Mouse (Mus musculus) CD8-positive naive resting alpha-beta T cell, adult 2 months (primary cell): Measurements from ENCODE around the gene Prr15l.

Source experiments
- DNase-seq, 2 experiments: peaks; one replicate each; pipeline ENCODE4 v3.0.0; 2022; ENCODE audit warnings: low read depth in 2 of 2, low spot score in 2 of 2

The Prr15l gene

GRCm38 (mm10) chr11:96975511-96976378, 47.8 kb downstream of the Prr15l start:
- DNase-seq: no peak

- DNase-seq: no peak
These were observed 48.4 kb downstream of the Prr15l start for GRCm38 (mm10) chr11:96976379-96976687.

- DNase-seq: peak in 1 of 2 experiments; percentile 75
These were observed 49.1 kb downstream of the Prr15l start for GRCm38 (mm10) chr11:96976911-96977591.

- DNase-seq: peak; percentile 97 to 98
These were observed 49.9 kb downstream of the Prr15l start for GRCm38 (mm10) chr11:96977606-96978400.

GRCm38 (mm10) chr11:96978401-96979246, 50.7 kb downstream of the Prr15l start:
- no peak for DNase-seq

- no peak for DNase-seq
These were observed 51.4 kb downstream of the Prr15l start for GRCm38 (mm10) chr11:96979329-96979728.

GRCm38 (mm10) chr11:96980021-96980420, 52.1 kb downstream of the Prr15l start:
- no peak for DNase-seq

GRCm38 (mm10) chr11:96981461-96981860, 53.6 kb downstream of the Prr15l start:
- no peak for DNase-seq

- DNase-seq: peak; percentile 78 to 81
These were observed 54.5 kb downstream of the Prr15l start for GRCm38 (mm10) chr11:96982355-96982754.

GRCm38 (mm10) chr11:96982859-96983258, 55.0 kb downstream of the Prr15l start, which contains the start of gene Sp2:
Gene Sp2 (minus strand): TSS chr11:96982959.
- DNase-seq: no peak

- no peak for DNase-seq
These were observed 57.0 kb downstream of the Prr15l start for GRCm38 (mm10) chr11:96984903-96985302.

- no peak for DNase-seq
These were observed 58.6 kb downstream of the Prr15l start for GRCm38 (mm10) chr11:96986463-96986862.
